Mouse (Mus musculus): ENCODE results near the gene Nfkb1.
A peak's percentile ranks its signal among the peaks of the same experiment; 100 is the strongest.

The Nfkb1 gene

DNA sequence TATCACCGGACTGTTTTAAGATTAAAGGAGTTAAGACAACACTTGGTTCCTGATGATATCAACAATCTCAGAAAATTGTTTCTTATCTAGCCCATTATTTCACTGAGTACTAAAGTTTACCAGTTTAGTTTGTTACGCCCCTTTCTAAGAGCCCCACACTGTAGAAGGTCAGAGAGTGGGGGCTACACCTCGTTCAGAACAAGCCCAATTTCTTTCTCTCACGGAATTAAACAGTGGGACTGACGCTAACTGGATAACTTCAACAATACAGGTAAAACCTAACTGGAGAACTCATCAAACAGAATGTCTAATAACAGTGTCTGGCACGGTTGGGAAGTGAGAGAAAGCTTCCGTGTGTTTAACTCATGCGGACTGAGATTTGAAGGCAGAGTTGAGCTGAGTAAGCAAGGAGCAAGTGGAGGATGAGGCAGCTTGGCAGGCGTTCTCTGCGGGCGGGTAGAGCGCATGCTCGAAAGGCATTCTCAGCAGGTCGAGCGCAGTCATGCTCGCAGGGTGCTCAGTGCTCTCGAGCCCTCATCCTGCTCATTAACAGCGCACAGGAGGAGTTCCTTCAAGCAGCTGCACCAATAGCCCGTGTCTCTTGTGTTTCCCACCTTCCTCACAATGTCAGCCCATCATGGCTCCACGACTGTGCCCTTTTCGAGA is 60.8 kb downstream of the Nfkb1 start:
- DNase-seq (ENCODE audit: low spot score in 2 of 2) = no peak

DNA sequence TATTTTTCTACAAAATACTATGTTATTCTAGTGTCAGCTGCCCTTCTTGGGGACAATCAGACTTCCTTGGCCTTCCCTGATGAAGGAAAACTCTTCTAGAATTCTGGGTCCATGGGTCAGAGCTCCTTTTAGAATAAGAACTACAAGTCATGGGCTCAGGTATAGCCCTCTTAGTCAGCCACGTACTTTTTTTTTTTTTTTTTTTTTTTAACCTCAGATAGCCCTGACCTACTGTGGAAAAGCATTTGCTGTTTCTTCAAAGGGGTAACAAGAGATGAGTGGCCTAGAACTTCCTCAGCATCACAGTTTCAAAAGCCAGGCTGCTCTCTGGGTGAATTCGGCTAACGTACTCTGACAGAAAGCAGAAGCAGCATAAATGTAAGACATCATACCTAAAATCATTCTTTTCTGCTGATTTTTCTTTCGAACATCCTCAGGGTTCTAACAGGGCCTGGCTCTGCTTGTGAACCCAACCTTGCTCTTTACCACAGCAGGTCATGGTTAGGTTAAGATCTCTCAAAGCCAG is 61.5 kb downstream of the Nfkb1 start:
- peak; percentile 39 to 48 for DNase-seq (ENCODE audit: low spot score in 2 of 2)

DNA sequence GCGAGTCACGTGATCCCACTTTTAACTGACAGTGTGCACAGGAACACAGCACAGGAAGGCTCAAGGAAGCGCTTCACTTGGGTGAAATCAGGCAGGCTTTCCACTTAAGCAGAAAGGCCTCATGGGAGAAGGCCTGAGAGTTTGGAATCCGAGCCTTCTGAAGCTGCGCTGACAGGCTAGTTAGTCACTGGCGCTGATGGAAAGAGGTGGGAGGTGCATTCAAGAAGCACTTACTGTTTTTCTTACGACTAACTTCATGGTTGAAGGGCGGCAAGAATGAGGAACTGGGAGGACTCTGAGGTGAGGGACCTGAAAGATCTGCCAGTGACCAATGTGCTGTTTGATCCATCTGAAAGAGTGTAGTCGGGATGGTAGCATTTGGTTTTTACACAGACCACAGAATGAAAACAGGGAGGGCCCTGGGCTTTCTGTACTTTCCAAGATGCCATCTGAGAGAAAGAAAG is 62.6 kb downstream of the Nfkb1 start:
- peak; percentile 78 to 83 for DNase-seq (ENCODE audit: low spot score in 2 of 2)

DNA sequence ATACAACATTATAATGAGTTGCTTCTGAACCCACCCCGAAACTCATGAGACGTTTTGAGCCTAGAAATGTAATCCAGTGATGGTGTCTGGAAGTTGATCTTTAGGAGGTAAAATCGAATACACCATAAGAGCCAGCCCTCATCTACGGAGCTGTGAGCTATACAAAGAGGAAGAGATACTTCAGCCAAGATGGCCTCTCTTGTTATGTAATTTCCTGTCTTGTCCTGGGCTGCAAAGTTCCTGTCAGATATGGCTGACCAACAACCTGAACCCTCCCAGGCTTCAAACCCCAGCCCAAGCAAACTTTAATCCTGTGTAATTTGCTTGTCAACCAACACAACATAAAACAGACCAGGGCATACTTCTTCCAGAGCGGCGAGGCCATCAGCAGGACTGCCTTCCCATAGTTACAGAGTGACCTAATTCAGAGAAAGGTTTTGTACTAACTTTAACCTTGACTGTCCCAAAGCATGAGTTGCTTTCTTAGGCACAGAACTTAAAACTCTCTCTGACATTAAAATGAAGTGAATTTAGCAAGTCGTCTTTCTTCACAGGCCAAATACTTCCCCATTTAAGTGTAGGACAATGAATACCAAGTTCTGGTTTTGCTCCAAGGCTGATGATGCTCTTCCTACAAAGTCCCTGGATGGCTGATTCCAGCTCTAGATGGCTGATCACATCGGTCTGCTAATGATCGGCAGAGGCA is 63.2 kb downstream of the Nfkb1 start:
- no peak for DNase-seq (ENCODE audit: low spot score in 2 of 2)

DNA sequence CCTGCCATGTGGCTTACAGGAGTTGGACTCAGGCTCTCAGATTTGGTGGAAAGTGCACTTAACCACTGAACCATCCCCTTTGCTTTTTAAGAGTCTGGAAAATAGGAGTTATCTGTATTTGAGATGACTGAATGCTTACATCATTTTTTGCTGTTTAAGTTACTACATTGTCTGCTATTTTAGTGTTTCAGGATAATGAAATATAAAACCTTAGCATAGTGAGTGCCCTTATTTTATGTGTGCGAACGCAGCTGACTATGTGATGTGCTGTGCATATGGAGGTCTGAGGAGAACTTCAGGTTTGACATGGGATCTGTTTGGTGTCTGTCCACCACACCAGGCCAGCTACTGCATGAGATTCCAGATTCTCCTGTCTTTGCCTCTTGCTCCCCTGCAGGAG is 66.1 kb downstream of the Nfkb1 start:
- DNase-seq (ENCODE audit: low spot score in 2 of 2) = no peak

DNA sequence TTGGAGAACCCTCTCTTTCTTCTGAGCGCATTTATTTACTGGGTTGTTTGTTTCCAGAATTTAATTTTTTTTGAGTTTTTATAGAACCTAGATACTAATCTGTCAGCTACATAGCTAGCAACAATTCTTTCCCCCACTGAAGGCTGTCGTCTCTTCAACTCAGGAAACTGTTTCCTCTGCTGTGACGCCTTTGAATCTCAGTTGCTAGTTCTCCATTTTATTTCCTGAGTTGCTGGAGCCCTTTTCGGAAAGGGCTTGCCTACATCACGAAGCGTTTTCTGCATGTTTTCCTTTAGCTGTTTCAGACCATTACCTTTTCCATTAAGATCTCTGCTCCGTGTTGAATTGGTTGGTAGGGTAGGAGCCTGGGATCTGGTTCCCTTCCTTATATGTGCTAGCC is 74.6 kb downstream of the Nfkb1 start:
- DNase-seq (ENCODE audit: low spot score in 2 of 2) = peak; percentile 45 to 54

DNA sequence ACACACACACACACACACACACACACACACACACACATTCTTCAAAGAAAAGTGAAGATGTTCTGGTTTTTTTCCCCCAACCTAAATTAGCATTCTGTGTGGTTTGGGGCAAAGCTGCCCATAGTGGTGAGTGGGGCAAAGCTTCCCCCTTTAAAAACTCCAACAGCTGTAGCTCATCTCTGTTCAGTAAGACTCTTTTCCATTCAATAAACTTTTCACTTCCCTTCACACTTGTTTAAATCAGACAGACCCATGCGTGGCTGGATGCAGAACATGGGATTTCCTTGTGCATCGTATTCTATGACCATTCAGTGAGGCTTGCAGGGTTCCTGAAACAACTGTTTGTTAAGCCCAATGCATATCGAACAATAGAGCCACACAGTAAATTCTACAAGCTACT is 77.0 kb downstream of the Nfkb1 start:
- no peak for DNase-seq (ENCODE audit: low spot score in 2 of 2)

DNA sequence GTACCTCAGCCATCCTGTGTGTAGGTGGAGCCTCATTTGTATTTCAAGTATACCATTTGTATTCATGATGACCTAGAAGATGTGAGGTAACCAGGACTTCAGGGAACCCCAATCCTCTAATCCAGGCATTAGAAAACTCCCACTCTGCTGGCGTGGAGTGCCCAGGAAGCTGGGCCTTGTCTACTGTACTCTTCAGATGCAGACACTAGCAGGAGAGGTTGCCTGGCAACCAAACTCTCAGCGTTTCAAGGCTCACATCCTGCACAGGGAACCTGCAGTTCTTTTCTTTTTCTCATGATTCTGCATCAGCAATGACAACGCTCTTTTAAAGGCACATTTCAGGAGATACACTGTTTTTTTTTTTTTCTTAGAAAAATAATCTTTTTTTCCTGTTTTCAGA is 81.1 kb downstream of the Nfkb1 start:
- no peak for DNase-seq (ENCODE audit: low spot score in 2 of 2)

DNA sequence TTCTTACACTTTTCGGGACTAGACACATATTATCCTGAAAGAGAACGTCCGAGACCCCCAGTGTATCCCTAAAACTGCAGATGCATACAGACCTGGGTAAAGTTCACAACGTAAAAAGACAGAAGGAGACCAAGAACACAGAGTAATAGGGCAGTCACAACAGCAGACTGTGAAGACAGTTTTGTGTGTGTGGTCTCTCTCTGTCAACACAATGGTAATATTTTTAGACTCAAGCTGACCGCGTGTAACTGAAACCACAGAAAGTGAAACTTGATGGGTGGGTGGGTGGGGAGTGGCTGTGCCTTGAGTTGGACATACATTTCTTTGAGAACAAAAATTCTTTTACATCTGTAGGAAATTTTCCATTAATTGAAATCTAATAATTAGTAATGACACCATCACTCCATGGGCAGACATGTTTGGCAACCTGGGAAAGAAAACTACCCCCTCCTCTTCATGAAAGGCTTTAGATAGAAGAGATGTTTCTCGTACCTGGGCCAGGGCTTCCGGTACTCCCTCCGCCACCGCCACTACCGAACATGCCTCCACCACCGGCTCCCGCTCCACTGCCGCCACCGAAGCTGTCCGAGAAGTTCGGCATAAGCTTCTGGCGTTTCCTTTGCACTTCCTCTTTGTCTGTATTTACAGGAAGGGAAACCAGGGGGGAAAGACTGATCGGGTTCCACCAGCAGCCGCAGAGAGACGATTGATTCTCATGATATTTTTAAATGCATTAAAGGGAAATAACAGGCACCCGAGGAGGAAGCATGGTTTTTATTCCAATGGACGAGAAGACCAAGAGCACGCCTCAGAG is 83.5 kb downstream of the Nfkb1 start:
- peak; percentile 70 to 74 for DNase-seq (ENCODE audit: low spot score in 2 of 2)

DNA sequence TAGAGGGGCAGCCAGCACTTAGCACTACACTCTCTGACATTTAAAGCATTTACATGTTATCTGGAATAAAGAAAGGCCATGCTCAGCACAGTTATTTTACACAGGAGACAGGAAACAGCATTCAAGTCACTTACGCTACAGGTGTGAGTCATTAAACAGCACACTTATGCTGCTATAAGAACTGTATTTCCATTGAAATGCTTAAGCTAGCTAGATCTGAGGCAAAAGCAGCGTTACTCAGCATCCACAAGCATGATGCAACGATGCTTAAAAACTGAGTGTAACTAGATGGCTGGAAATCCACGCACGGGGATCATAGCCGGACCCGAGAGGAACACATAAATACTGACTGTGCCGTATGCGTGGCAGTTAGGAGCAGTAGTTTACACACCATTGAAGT is 84.3 kb downstream of the Nfkb1 start:
- no peak for DNase-seq (ENCODE audit: low spot score in 2 of 2)

DNA sequence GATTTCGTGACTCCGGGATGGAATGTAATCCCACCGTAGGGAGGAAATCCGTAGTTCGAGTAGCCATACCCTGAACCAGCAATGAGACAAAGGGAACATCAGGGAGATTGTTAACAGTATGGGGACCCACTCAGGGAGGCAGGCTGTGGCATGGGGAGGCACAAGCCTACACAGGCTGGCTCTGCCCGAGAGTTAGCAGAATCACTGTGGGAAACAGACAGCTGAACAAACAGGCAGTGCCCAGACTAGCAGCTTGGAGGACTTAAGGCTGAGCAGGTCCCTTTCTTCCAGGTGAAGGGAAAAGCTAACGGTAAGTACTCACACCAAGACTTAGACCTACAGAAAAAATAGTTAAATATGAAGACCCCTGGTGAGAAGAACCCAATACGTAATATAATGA is 84.8 kb downstream of the Nfkb1 start:
- DNase-seq (ENCODE audit: low spot score in 2 of 2) = no peak

DNA sequence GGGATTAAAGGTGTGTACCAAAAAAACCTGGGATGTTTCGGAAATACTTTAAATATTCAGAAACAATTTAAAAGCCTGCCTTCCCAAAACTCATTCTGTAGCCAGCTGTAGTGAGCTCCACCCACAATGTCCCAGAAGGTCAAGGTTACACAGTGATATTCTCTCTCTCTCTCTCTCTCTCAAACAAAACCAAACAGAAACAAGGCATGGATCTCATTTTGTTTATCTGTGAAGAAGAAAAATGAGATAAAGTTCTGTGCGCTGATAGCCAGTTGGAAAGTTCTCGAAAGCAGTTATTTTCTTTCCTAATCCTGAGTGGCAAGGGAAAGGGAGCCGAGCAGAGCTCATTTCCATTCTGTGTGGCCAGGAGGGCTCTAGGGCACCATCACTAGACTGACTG is 85.9 kb downstream of the Nfkb1 start:
- DNase-seq (ENCODE audit: low spot score in 2 of 2) = no peak

DNA sequence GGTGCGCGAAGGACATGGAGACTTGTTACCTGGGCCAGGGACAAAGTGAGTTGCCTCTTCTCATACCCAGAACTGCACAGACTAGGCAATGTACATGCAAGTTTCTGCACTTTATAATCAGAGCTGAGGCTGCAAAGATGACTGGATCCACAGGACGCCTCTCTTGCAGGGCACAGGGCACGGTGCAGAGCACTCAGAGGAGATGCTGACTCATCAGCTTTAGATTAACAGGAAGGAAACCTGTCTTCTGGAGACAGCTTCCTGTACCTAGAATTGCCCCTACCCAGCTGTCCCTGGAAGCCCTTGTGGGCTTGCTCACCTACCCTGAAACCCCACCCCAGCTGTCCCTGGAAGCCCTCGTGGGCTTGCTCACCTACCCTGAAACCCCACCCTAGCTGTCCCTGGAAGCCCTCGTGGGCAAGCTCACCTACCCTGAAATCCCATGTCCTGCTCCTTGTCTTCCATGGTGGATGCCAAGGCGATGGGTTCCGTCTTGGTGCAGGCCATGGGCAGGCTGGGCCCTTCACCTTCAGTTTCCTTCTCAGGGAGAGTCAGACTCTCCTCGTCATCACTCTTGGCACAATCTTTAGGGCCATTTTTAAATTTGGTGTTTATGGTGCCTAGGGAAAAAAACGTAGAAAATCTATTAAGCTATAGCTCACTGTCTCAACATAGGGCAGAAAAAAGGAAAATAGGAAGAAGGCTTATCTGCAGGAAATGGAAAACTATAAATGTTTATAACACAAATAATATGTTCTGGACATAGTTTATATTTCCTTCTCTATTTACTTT is 86.5 kb downstream of the Nfkb1 start:
- DNase-seq (ENCODE audit: low spot score in 2 of 2) = no peak

DNA sequence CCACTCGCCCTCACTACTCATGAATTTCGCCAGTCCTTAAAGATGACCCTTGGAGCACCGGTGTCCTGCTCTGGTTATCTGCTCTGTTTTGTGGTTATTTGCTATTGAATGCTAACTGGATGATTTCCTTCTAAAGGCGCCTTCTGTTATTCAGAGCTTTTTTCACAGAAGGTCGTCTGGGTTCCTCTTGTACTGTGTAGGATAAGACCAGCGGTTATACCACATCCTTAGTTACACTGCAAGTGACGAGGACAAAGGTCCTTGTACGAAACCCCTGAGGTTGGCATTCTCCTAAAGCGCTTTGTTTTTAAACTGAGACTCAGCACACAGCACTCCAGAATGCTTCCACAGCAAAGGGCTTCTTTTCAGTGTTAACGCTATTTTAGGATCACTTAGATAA is 88.6 kb downstream of the Nfkb1 start:
- DNase-seq (ENCODE audit: low spot score in 2 of 2) = no peak

DNA sequence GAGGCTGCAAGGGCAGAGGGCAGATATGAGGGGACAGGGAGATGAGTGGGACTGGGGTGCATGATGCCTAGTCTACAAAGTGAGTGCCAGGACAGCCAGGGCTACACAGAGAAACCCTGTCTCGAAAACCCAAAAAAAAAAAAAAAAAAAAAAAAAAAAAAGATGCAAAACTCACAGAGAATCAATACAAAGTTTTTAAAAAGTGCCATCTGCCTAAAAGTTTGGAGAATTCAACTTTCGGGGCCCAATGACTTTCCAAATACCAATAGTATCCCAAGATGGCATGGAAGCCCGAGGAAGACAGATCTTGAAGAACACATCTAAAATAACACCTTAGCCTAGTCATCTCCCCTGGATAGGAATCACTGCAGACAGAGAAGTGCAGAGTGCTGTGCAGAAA is 93.0 kb downstream of the Nfkb1 start:
- no peak for DNase-seq (ENCODE audit: low spot score in 2 of 2)

DNA sequence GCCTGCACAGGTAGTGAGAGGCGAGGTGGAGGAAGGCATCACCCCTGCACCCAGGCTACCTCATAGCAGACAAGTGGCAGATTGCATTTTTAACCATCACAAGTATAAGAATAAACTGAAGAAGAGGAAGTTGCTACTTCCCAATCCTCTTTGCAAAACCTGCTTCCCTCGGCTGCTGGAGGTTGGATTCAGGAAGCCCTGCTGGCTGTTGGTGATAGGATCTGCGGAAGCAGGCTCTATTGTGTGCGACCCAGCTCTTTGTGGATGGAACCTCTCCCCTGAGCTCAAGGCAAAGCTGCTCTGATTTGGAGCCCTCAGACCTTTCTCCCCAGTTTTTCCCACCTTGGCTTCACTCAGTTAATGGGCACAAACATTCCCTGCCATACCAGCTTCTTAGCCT is 94.3 kb downstream of the Nfkb1 start:
- no peak for DNase-seq (ENCODE audit: low spot score in 2 of 2)

DNA sequence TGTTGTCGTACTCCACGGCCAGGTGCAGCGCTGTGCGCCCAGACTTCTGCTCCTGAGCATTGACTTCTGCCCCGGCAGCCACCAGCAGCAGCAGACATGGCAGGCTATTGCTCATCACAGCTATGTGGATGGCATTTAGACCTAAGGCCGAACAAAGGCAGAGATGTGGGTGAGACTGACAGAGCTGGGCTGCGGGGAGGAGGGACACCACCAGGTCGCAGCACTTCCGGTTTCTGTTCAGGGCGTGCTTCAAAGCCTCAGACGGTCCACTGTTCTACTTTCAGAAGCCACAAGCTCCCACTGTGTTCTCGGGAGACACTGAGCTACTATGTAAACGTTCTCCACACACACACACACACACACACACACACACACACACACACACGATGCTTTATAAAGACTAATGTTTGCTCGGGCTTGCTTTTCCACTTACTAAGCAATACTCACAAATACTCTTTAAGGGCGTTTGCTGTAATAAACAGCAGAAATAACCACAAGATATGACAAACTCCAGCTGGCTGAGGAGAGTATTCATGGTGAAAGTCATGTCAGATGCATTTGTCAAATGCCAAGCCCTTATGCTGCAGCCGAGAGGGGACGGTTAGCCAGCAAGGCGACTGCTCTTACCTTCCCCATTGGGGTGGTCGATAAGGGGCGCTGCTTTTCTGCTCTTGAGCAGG is 97.0 kb downstream of the Nfkb1 start:
- peak; percentile 57 to 64 for DNase-seq (ENCODE audit: low spot score in 2 of 2)

DNA sequence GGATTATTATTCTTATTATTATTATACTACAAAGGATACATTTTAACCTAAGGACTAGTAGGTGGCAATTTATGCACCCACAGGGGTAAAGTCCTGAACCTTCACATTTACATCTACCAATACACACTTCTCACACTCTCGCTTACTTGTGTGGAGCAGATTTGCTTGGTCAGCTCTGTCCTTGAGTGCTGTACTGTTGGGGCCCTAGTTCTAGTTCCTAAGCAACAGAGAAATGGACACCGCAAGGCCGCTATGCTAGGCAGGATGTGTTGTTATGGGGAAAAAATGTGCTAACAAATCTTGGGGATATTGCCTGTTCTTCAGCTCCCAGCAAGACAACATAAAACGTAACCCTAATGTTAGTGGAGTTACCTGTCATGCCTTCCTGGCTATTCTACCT is 99.3 kb downstream of the Nfkb1 start:
- no peak for DNase-seq (ENCODE audit: low spot score in 2 of 2)

DNA sequence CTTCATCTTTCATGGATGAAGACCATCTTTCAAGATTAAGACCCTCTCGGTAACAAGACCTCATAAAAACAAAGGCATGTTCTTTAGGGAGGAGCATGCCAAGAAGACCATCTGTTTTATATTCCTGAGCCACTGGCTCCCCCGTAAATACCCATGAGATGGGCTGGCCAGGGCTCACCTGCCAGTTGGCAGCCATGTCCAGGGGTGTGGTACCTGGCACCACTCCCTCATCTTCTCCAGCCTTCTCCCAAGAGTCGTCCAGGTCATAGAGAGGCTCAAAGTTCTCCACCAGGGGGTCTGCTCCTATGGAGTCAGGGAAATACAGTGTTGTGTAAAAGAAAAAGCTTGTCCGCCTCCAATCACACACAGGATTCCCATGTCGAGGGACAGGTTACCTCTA is 100.0 kb downstream of the Nfkb1 start:
- DNase-seq (ENCODE audit: low spot score in 2 of 2) = no peak

DNA sequence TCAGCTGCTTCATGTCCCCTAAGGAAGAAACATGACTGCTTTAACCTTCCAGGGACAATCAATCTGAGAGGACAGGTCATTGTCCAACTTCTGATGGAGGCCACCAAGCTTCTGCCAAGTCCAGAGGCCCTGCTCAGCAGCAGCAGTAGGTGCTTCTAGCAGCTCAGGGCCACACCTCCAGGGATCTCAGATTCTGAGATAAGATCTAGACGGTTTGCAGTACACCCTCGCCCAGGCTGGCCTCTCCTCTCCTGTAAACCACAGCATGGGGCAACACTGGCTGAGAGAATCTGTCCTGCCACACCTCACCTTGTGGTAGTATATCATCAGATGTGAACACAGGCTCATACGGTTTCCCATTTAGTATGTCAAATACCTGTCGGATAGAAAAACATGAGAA is 100.9 kb downstream of the Nfkb1 start:
- no peak for DNase-seq (ENCODE audit: low spot score in 2 of 2)

DNA sequence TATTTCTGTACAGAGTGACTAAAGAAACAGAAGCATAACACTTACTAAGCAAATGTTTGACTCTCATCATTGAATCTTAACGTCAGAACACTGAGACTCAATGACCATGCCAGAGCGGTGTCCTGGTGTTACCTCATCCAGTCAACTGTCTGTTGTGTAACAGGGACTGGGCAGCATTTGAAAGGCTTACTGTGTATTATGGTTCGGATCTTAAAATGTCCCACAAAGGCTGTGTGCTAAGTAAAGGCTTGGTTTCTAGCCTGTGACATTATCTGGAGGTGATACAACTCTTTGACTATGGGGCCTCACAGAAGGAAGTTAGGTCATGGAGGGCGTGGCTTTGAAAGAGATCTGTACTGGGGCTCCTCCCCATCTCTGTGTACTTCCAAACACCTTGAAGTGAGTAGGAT is 104.9 kb downstream of the Nfkb1 start:
- no peak for DNase-seq (ENCODE audit: low spot score in 2 of 2)

Data from spleen, postnatal 36 days (tissue).